In genomic region chr8:85115501-85115900, GRCm38 (mm10) we compare ENCODE assay signal across 21 mouse cellular contexts. TPM values are rescaled to one million over a fixed set of nuclear protein-coding genes. Genes with fewer than 3 reads are reported as not detected.
"Had no signal": no experiment of that assay in that cellular context is flagged by ENCODE, and none has a peak within 500 bp of the region (broad histone marks: within the 10 kb centered on the region; RNA-seq: fewer than 3 reads in every experiment).

No protein-coding gene starts in this region.

- H3K27me3 ChIP-seq: midbrain, embryonic 13.5 days; midbrain, embryonic 15.5 days; neural tube, embryonic 12.5 days; stomach, embryonic 15.5 days had no signal

- H3K4me1 ChIP-seq: neural tube, embryonic 12.5 days; stomach, embryonic 15.5 days had no signal

- H3K27ac ChIP-seq: macrophage; midbrain, embryonic 13.5 days; midbrain, embryonic 15.5 days; neural tube, embryonic 12.5 days; stomach, embryonic 15.5 days; stomach, postnatal 0 days had no signal

- H3K9ac ChIP-seq: lung, embryonic 14.5 days; midbrain, embryonic 13.5 days; midbrain, embryonic 15.5 days; neural tube, embryonic 12.5 days; stomach, embryonic 15.5 days had no signal

- H3K9me3 ChIP-seq: midbrain, embryonic 13.5 days; midbrain, embryonic 15.5 days; stomach, embryonic 15.5 days had no signal

- H3K4me3 ChIP-seq: megakaryocyte, embryonic 14.5 days; midbrain, embryonic 13.5 days; midbrain, embryonic 15.5 days; neural tube, embryonic 12.5 days; stomach, embryonic 15.5 days had no signal

- H3K4me2 ChIP-seq: lung, embryonic 14.5 days; midbrain, embryonic 11.5 days; midbrain, embryonic 13.5 days; midbrain, embryonic 15.5 days; neural tube, embryonic 12.5 days; stomach, embryonic 15.5 days had no signal

- ATAC-seq: midbrain, embryonic 13.5 days; midbrain, embryonic 15.5 days had no signal

- DNase-seq: lung, adult 18-20 months; lung, embryonic 14.5 days; lung, postnatal 10 days; right cerebral cortex, postnatal 14 days; thymus, adult 2 months; thymus, postnatal 25 days; thymus, postnatal 4 days had no signal

RNA-seq across cellular contexts. Expression of gene Cks1brt, which starts 36.2 kb away (rescaled TPM):
- polyA plus RNA-seq: lung, embryonic 14.5 days; lung, embryonic 16.5 days; macrophage; midbrain, embryonic 11.5 days; midbrain, embryonic 13.5 days; midbrain, embryonic 15.5 days; midbrain, postnatal 0 days; neural tube, embryonic 12.5 days; neural tube, embryonic 14.5 days; spleen, adult 2 months; stomach, embryonic 15.5 days; stomach, postnatal 0 days; testis, adult 2 months; thymus, adult 2 months; urinary bladder, adult 2 months had no signal
